Mouse (Mus musculus) forebrain, embryonic 16.5 days (tissue): ENCODE results near the gene Oxct2b. TPM values are rescaled to one million over a fixed set of nuclear protein-coding genes. Genes with fewer than 3 reads are reported as not detected.
A peak's percentile ranks its signal among the peaks of the same experiment; 100 is the strongest.

Source experiments
- ATAC-seq: fragments of 200-750 bp; cut with Nextera tagmentation; 2 replicates; pipeline ENCODE4 v1.8.0; 2017; ENCODE audit warnings: mild to moderate bottlenecking, moderate library complexity
- H3K27ac ChIP-seq: fragments of 300-500 bp; sonication (generic); 2 replicates; pipeline ENCODE4 v1.5.1; 2014; ENCODE audit warnings: low read length, control low read depth
- H3K27me3 ChIP-seq: fragments of 300-500 bp; sonication (generic); replicated peaks from 2 replicates; pipeline ENCODE4 v1.6.1; 2014; ENCODE audit warnings: low read length; ENCODE audit not compliant: control insufficient read depth, insufficient read depth
- H3K36me3 ChIP-seq: fragments of 300-500 bp; sonication (generic); 2 replicates; pipeline ENCODE4 v1.6.1; 2014; ENCODE audit not compliant: control insufficient read depth, insufficient read depth
- H3K4me1 ChIP-seq: fragments of 300-500 bp; sonication (generic); replicated peaks from 2 replicates; pipeline ENCODE4 v1.6.1; 2014; ENCODE audit warnings: low read length; ENCODE audit not compliant: control insufficient read depth, insufficient read depth
- H3K4me2 ChIP-seq: fragments of 300-500 bp; sonication (generic); 2 replicates; pipeline ENCODE4 v1.6.1; 2014; ENCODE audit warnings: mild to moderate bottlenecking, low read length, control low read depth
- H3K4me3 ChIP-seq: fragments of 300-500 bp; sonication (generic); replicated peaks from 2 replicates; pipeline ENCODE4 v1.5.1; 2014; ENCODE audit warnings: mild to moderate bottlenecking, low read length, control low read depth
- H3K9ac ChIP-seq: fragments of 300-500 bp; sonication (generic); replicated peaks from 2 replicates; pipeline ENCODE4 v1.6.1; 2014; ENCODE audit warnings: low read depth, low read length, control low read depth
- H3K9me3 ChIP-seq: fragments of 300-500 bp; sonication (generic); 2 replicates; pipeline ENCODE4 v1.6.1; 2016; ENCODE audit warnings: low read length; ENCODE audit not compliant: control insufficient read depth
- WGBS: fragments of 180-500 bp; shearing (Covaris S2); extraction: QIAGEN DNeasy Blood & Tissue Kit; methylation state at CpG from one replicate; pipeline ENCODE4 v1.1.7; 2014; 5-methylcytosine and 5-hydroxymethylcytosine counted together
- polyA plus RNA-seq: library from polyadenylated mRNA; unstranded; fragments of >200 nt; fragmentation: Nextera tagmentation; extraction: Ambion mirVana; gene quantifications from 2 replicates; pipeline ENCODE4 v1.2.1, GENCODE M21; 2015

The Oxct2b gene
- polyA plus RNA-seq, 1 experiment from 2014 or later = 0.41 TPM

GRCm38 (mm10) chr4:123162305-123162917 lies 46.3 kb downstream of the Oxct2b start:
- Histone ChIP-seq H3K9me3 (no peaks in the 10 kb centered on the region), H3K4me2 (peak overlapping the region; percentile 20), H3K36me3 (no peaks in the 10 kb centered on the region), H3K4me3 (no peak overlapping the region), H3K4me1 (peaks cover 7% of the 10 kb centered on the region; the same call in 1 of the 2 replicates), H3K27me3 (0 out of 2 replicates have a peak, but pooled peaks cover 3% of the 10 kb centered on the region), H3K27ac (no peak overlapping the region), H3K9ac (no peak overlapping the region)
- 7% methylated on average over 15 of the region's 15 CpGs for WGBS
- ATAC-seq = no peak

GRCm38 (mm10) chr4:123164157-123164556 lies 48.1 kb downstream of the Oxct2b start:
- H3K4me3 ChIP-seq = no peak overlapping the region
- no peak overlapping the region for H3K4me2 ChIP-seq
- H3K9ac ChIP-seq = no peak overlapping the region
- ATAC-seq = no peak
- H3K36me3 ChIP-seq = no peaks in the 10 kb centered on the region
- H3K27ac ChIP-seq = no peak overlapping the region
- H3K9me3 ChIP-seq = no peaks in the 10 kb centered on the region; the same call in 1 of the 2 replicates
- WGBS = 93% methylated on average over 15 of the region's 15 CpGs
- H3K27me3 ChIP-seq = 0 out of 2 replicates have a peak, but pooled peaks cover 3% of the 10 kb centered on the region
- peaks cover 7% of the 10 kb centered on the region; the same call in 1 of the 2 replicates for H3K4me1 ChIP-seq

Other genes starting within 250 kb of the Oxct2b start
- 77.5 and 80.8 TPM in 2 replicates for gene Cap1, start 230.2 kb upstream of the Oxct2b start, polyA plus RNA-seq
- 34.3 and 37.2 TPM in 2 replicates for gene Mfsd2a, start 155.1 kb upstream of the Oxct2b start, polyA plus RNA-seq
- 71.6 and 85.9 TPM in 2 replicates for gene Mycl, start 120.6 kb upstream of the Oxct2b start, polyA plus RNA-seq
- gene Trit1, start 99.7 kb upstream of the Oxct2b start, polyA plus RNA-seq = 34.1 and 35.7 TPM in 2 replicates
- 0.35 TPM in 2 replicates for gene Bmp8b, start 11.1 kb upstream of the Oxct2b start, polyA plus RNA-seq
- 65.9 and 72.4 TPM in 2 replicates for gene Ppie, start 23.7 kb downstream of the Oxct2b start, polyA plus RNA-seq
- 30.6 and 55.7 TPM in 2 replicates for gene Hpcal4, start 67.0 kb downstream of the Oxct2b start, polyA plus RNA-seq
- not detected in 2 replicates for gene Nt5c1a, start 85.2 kb downstream of the Oxct2b start, polyA plus RNA-seq
- 4.5 and 5.3 TPM in 2 replicates for gene Heyl, start 117.3 kb downstream of the Oxct2b start, polyA plus RNA-seq
- gene Pabpc4, start 146.1 kb downstream of the Oxct2b start, polyA plus RNA-seq = 28.5 and 34.5 TPM in 2 replicates
- gene Oxct2a, start 207.4 kb downstream of the Oxct2b start, polyA plus RNA-seq = not detected in 2 replicates
- 0.11 TPM in 2 replicates for gene Bmp8a, start 227.0 kb downstream of the Oxct2b start, polyA plus RNA-seq